Mouse (Mus musculus): ENCODE results near the gene Cd6. TPM values are rescaled to one million over a fixed set of nuclear protein-coding genes. Genes with fewer than 3 reads are reported as not detected.

Cd6 gene
- polyA plus RNA-seq, 1 experiment from 2014 or later = 0.23 TPM

Other genes starting within 250 kb of the Cd6 start
- 268 and 271 TPM in 2 replicates for gene Ddb1, start 224.7 kb downstream of the Cd6 start, polyA plus RNA-seq (2015; fragmentation: Nextera tagmentation; extraction: Ambion mirVana)
- 70.8 and 81.3 TPM in 2 replicates for gene Tkfc, start 224.4 kb downstream of the Cd6 start, polyA plus RNA-seq (2015; fragmentation: Nextera tagmentation; extraction: Ambion mirVana)
- 4.8 and 5.5 TPM in 2 replicates for gene Vwce, start 195.8 kb downstream of the Cd6 start, polyA plus RNA-seq (2015; fragmentation: Nextera tagmentation; extraction: Ambion mirVana)
- gene Pga5, start 152.0 kb downstream of the Cd6 start, polyA plus RNA-seq (2015; fragmentation: Nextera tagmentation; extraction: Ambion mirVana) = 0.71 and 0.78 TPM in 2 replicates
- 36.2 and 37.6 TPM in 2 replicates for gene Vps37c, start 141.3 kb downstream of the Cd6 start, polyA plus RNA-seq (2015; fragmentation: Nextera tagmentation; extraction: Ambion mirVana)
- gene Cd5, start 91.1 kb downstream of the Cd6 start, polyA plus RNA-seq (2015; fragmentation: Nextera tagmentation; extraction: Ambion mirVana) = 0.17 TPM in 1 of 2 replicates, not detected in the other
- 0.48 and 0.56 TPM in 2 replicates for gene Slc15a3, start 9.7 kb upstream of the Cd6 start, polyA plus RNA-seq (2015; fragmentation: Nextera tagmentation; extraction: Ambion mirVana)
- gene Tmem132a, start 39.9 kb upstream of the Cd6 start, polyA plus RNA-seq (2015; fragmentation: Nextera tagmentation; extraction: Ambion mirVana) = 29.9 and 32.3 TPM in 2 replicates
- 72.8 and 78.7 TPM in 2 replicates for gene Tmem109, start 51.9 kb upstream of the Cd6 start, polyA plus RNA-seq (2015; fragmentation: Nextera tagmentation; extraction: Ambion mirVana)
- 32.1 and 35.0 TPM in 2 replicates for gene Prpf19, start 65.2 kb upstream of the Cd6 start, polyA plus RNA-seq (2015; fragmentation: Nextera tagmentation; extraction: Ambion mirVana)
- gene Zp1, start 90.6 kb upstream of the Cd6 start, polyA plus RNA-seq (2015; fragmentation: Nextera tagmentation; extraction: Ambion mirVana) = not detected in 2 replicates
- gene Ptgdr2, start 107.1 kb upstream of the Cd6 start, polyA plus RNA-seq (2015; fragmentation: Nextera tagmentation; extraction: Ambion mirVana) = 0.05 and 0.11 TPM in 2 replicates
- 25.6 and 29.4 TPM in 2 replicates for gene Ccdc86, start 119.2 kb upstream of the Cd6 start, polyA plus RNA-seq (2015; fragmentation: Nextera tagmentation; extraction: Ambion mirVana)
- gene Ms4a10, start 144.6 kb upstream of the Cd6 start, polyA plus RNA-seq (2015; fragmentation: Nextera tagmentation; extraction: Ambion mirVana) = 111 and 159 TPM in 2 replicates
- 0.31 and 0.37 TPM in 2 replicates for gene Ms4a15, start 163.2 kb upstream of the Cd6 start, polyA plus RNA-seq (2015; fragmentation: Nextera tagmentation; extraction: Ambion mirVana)
- gene Ms4a18, start 188.0 kb upstream of the Cd6 start, polyA plus RNA-seq (2015; fragmentation: Nextera tagmentation; extraction: Ambion mirVana) = 40.6 and 41.9 TPM in 2 replicates